8 mouse cellular contexts compared by ENCODE assay signal in the genomic region with DNA sequence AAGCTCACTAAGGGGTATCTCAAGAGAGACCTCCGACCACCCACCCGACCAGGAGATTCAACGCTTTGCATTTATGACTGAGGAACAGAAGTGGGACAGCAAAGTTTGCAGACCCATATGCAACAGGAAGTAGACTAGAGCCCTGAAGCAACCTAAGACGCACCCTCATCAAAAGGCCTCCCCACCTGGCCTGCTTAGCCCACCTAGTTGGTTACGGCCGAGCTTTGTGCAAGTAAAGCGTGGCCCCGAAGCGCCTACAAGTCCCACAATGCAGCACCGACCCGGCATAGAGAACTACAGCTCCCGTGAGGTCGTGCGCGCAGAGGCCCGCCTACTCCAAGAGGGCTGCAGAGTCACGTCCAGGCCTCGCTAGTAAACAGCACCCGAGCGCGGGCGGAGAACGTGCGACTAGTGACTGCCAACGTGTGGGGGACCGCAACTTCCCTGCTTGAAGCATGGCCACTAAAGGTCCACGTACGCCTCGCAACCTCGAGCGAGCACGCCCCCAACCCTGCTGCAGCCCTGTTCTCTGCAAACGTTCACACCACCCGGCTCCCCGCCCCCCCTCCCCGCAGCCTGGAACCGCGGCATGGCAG. TPM values are rescaled to one million over a fixed set of nuclear protein-coding genes. Genes with fewer than 3 reads are reported as not detected.
DNase-seq lines count a peak whose midpoint lies in the region; ATAC-seq and TF ChIP-seq lines count a peak whose summit lies in the region.

No protein-coding gene starts in this region.

- TF ChIP-seq POLR2A in myocyte (IDR thresholded peaks at IDR 0.05; ENCODE audit: insufficient read length, low read depth) = peak; percentile 85

- peaks cover 8% of the 10 kb centered on the region; the same call in 1 of the 2 replicates for H3K36me3 ChIP-seq in heart, embryonic 13.5 days
- H3K36me3 ChIP-seq in liver, embryonic 11.5 days (ENCODE audit: control insufficient read depth, insufficient read depth, low read length) = no peaks in the 10 kb centered on the region; the same call in 1 of the 2 replicates
- H3K36me3 ChIP-seq in myocyte (ENCODE audit: control insufficient read depth, insufficient read depth) = no peaks in the 10 kb centered on the region

- peak overlapping the region; percentile 84 for H3K4me2 ChIP-seq in heart, embryonic 13.5 days
- peak overlapping the region; percentile 98 for H3K4me2 ChIP-seq in liver, embryonic 11.5 days
- peak overlapping the region; percentile 97 for H3K4me2 ChIP-seq in myocyte (ENCODE audit: low read depth)

- under 1% methylated on average over 38 of the region's 38 CpGs for WGBS in heart, embryonic 13.5 days
- WGBS in liver, embryonic 11.5 days = under 1% methylated on average over 38 of the region's 38 CpGs

- DNase-seq in kidney, postnatal 10 days = peak; percentile 94
- DNase-seq in liver, embryonic 11.5 days (ENCODE audit: low spot score) = peak; percentile 91
- peak; percentile 88 to 93 for DNase-seq in spleen, postnatal 4 days (ENCODE audit: low spot score in 2 of 2)

- H3K9me3 ChIP-seq in heart, embryonic 13.5 days = no peaks in the 10 kb centered on the region
- no peaks in the 10 kb centered on the region for H3K9me3 ChIP-seq in liver, embryonic 11.5 days (ENCODE audit: control insufficient read depth, low read length)

- H3K9ac ChIP-seq in heart, embryonic 13.5 days = peak overlapping the region; percentile 91
- peak overlapping the region; percentile 94 for H3K9ac ChIP-seq in liver, embryonic 11.5 days (ENCODE audit: low read depth, low read length)

- no peaks in the 10 kb centered on the region for H3K27me3 ChIP-seq in heart, embryonic 13.5 days (replicated peaks)
- no peaks in the 10 kb centered on the region for H3K27me3 ChIP-seq in liver, embryonic 11.5 days (replicated peaks; ENCODE audit: control insufficient read depth, insufficient read depth, low read length)
- no peaks in the 10 kb centered on the region for H3K27me3 ChIP-seq in myocyte (ENCODE audit: control insufficient read depth, insufficient read depth, insufficient read length)

- H3ac ChIP-seq in myocyte (ENCODE audit: control insufficient read depth, insufficient read length) = peak overlapping the region; percentile 32

- H3K4me3 ChIP-seq in brown adipose tissue, adult 24 weeks (ENCODE audit: insufficient read depth, low read depth, low read length) = peak overlapping the region; percentile 65
- peak overlapping the region; percentile 85 for H3K4me3 ChIP-seq in heart, embryonic 13.5 days
- peak overlapping the region; percentile 87 for H3K4me3 ChIP-seq in liver, embryonic 11.5 days (ENCODE audit: low read depth, low read length)
- peak overlapping the region; percentile 80 for H3K4me3 ChIP-seq in myocyte

- no peaks in the 10 kb centered on the region for H3K4me1 ChIP-seq in brown adipose tissue, adult 24 weeks (ENCODE audit: control insufficient read depth, insufficient read depth, insufficient read length, low read length)
- peaks cover 44% of the 10 kb centered on the region for H3K4me1 ChIP-seq in heart, embryonic 13.5 days
- peaks cover 47% of the 10 kb centered on the region for H3K4me1 ChIP-seq in liver, embryonic 11.5 days (replicated peaks; ENCODE audit: control insufficient read depth, insufficient read depth, low read length)

- peak; percentile 87 for ATAC-seq in CD4-positive, CD25-positive, alpha-beta regulatory T cell, adult 4 months
- peak; percentile 93 for ATAC-seq in erythroid progenitor cell, adult 5-6 weeks (replicated peaks; ENCODE audit: low FRiP score, poor library complexity, severe bottlenecking)
- peak; percentile 84 for ATAC-seq in heart, embryonic 13.5 days (ENCODE audit: extremely low read depth, insufficient number of reproducible peaks, low FRiP score, low TSS enrichment)
- peak; percentile 85 for ATAC-seq in liver, embryonic 11.5 days (replicated peaks; ENCODE audit: low FRiP score)

- H3K27ac ChIP-seq in brown adipose tissue, adult 24 weeks (replicated peaks; ENCODE audit: low read depth, low read length) = peak overlapping the region; percentile 50
- H3K27ac ChIP-seq in heart, embryonic 13.5 days (replicated peaks) = peak overlapping the region; percentile 92
- H3K27ac ChIP-seq in liver, embryonic 11.5 days (ENCODE audit: low read depth, low read length) = peak overlapping the region; percentile 96

- peaks cover 48% of the 10 kb centered on the region for H3K79me2 ChIP-seq in myocyte (ENCODE audit: control insufficient read depth, insufficient read depth)

TF ChIP-seq in myocyte, 11 proteins besides CTCF, POLR2A, EP300 and RAD21:
- TF ChIP-seq USF1 (IDR thresholded peaks at IDR 0.05; ENCODE audit: low read depth) (no peak), MYOG (IDR thresholded peaks at IDR 0.05; ENCODE audit: control insufficient read depth in 1 of 3, insufficient read depth in 1 of 3, insufficient read length in 2 of 3, low read depth in 2 of 3) (peak in 1 of 3 experiments; percentile 33)

RNA-seq across cellular contexts. Expression of a gene that starts 1.2 kb away (rescaled TPM):
- polyA plus RNA-seq in CD4-positive, CD25-positive, alpha-beta regulatory T cell, adult 4 months (2017; shearing (Covaris generic)) = 1 to 10 TPM; 6.5 to 7.3 TPM
- 3.2 and 3.3 TPM in 2 replicates for polyA plus RNA-seq in brown adipose tissue, adult 24 weeks (2012; ENCODE audit: insufficient read depth, insufficient read length, missing spikeins)
- 4.6 and 7.6 TPM in 2 replicates for total RNA-seq in erythroid progenitor cell, adult 5-6 weeks (2015; ENCODE audit: low replicate concordance)
- 1.7 and 2.7 TPM in 2 replicates for total RNA-seq in erythroid progenitor cell, adult 5-6 weeks (2017; ENCODE audit: low replicate concordance)
- polyA plus RNA-seq in heart, embryonic 13.5 days (2015; fragmentation: Nextera tagmentation; extraction: Ambion mirVana) = 6.3 and 7.7 TPM in 2 replicates
- polyA plus RNA-seq in liver, embryonic 11.5 days (2014; fragmentation: Nextera tagmentation; extraction: Ambion mirVana) = 23.3 and 25.1 TPM in 2 replicates
- 4.0 TPM for polyA plus RNA-seq in myocyte (2012; fragmentation: generic; extraction: Trizol)

RNA-seq across cellular contexts. Expression of a gene that starts 16.9 kb away (rescaled TPM):
- polyA plus RNA-seq in CD4-positive, CD25-positive, alpha-beta regulatory T cell, adult 4 months (2017; shearing (Covaris generic)) = under 1 TPM; 0.42 to 0.97 TPM
- polyA plus RNA-seq in brown adipose tissue, adult 24 weeks (2012; ENCODE audit: insufficient read depth, insufficient read length, missing spikeins) = 17.3 and 26.8 TPM in 2 replicates
- 2.9 TPM in 1 of 2 replicates, not detected in the other for total RNA-seq in erythroid progenitor cell, adult 5-6 weeks (2015; ENCODE audit: low replicate concordance)
- 1.4 TPM in 1 of 2 replicates, not detected in the other for total RNA-seq in erythroid progenitor cell, adult 5-6 weeks (2017; ENCODE audit: low replicate concordance)
- polyA plus RNA-seq in heart, embryonic 13.5 days (2015; fragmentation: Nextera tagmentation; extraction: Ambion mirVana) = 177 and 181 TPM in 2 replicates
- 8.7 and 8.8 TPM in 2 replicates for polyA plus RNA-seq in liver, embryonic 11.5 days (2014; fragmentation: Nextera tagmentation; extraction: Ambion mirVana)
- 381 TPM for polyA plus RNA-seq in myocyte (2012; fragmentation: generic; extraction: Trizol)

RNA-seq across cellular contexts. Expression of a gene that starts 36.0 kb away (rescaled TPM):
- under 1 TPM in 1 of 2 experiments, not detected in 1; 0.73 TPM for polyA plus RNA-seq in CD4-positive, CD25-positive, alpha-beta regulatory T cell, adult 4 months (2017; shearing (Covaris generic))
- polyA plus RNA-seq in brown adipose tissue, adult 24 weeks (2012; ENCODE audit: insufficient read depth, insufficient read length, missing spikeins) = 2.9 and 5.7 TPM in 2 replicates
- not detected in 2 replicates for total RNA-seq in erythroid progenitor cell, adult 5-6 weeks (2015; ENCODE audit: low replicate concordance)
- total RNA-seq in erythroid progenitor cell, adult 5-6 weeks (2017; ENCODE audit: low replicate concordance) = not detected in 2 replicates
- polyA plus RNA-seq in heart, embryonic 13.5 days (2015; fragmentation: Nextera tagmentation; extraction: Ambion mirVana) = 19.9 and 23.5 TPM in 2 replicates
- 10.8 and 11.7 TPM in 2 replicates for polyA plus RNA-seq in liver, embryonic 11.5 days (2014; fragmentation: Nextera tagmentation; extraction: Ambion mirVana)
- polyA plus RNA-seq in myocyte (2012; fragmentation: generic; extraction: Trizol) = 29.6 TPM

Comparison
In these comparisons a context has a peak if more than half of its experiments do, and no peak if none do; other contexts are left out.
1. Peak in every context shown above with its lines: DNase-seq, ATAC-seq, H3K4me3 ChIP-seq and H3K27ac ChIP-seq.